Mouse (Mus musculus) midbrain, embryonic 14.5 days (tissue): ENCODE data around the gene Fyb. TPM values are rescaled to one million over a fixed set of nuclear protein-coding genes. Genes with fewer than 3 reads are reported as not detected.
"Not testable (repeated sequence)": the region's sequence is repeated elsewhere in the genome, so short reads cannot be mapped to it uniquely, and the experiment has no call there.

Experiments used
- ATAC-seq: fragments of 200-750 bp; cut with Nextera tagmentation; 2 replicates; pipeline ENCODE4 v1.8.0; 2017; ENCODE audit warnings: moderate number of reproducible peaks, moderate library complexity; ENCODE audit not compliant: low FRiP score, low TSS enrichment
- DNase-seq: peaks from one replicate; pipeline ENCODE4 v3.0.0-alpha.2; 2015
- H3K27ac ChIP-seq: fragments of 300-500 bp; sonication (generic); replicated peaks from 2 replicates; pipeline ENCODE4 v1.5.1; 2014; ENCODE audit warnings: mild to moderate bottlenecking, low read depth, low read length, moderate library complexity
- H3K27me3 ChIP-seq: fragments of 300-500 bp; sonication (generic); 2 replicates; pipeline ENCODE4 v1.6.1; 2014; ENCODE audit warnings: low read length, control low read depth, mixed read lengths; ENCODE audit not compliant: control insufficient read depth, insufficient read depth
- H3K36me3 ChIP-seq: fragments of 300-500 bp; sonication (generic); 2 replicates; pipeline ENCODE4 v1.6.1; 2014; ENCODE audit warnings: low read length, control low read depth; ENCODE audit not compliant: control insufficient read depth, insufficient read depth
- H3K4me1 ChIP-seq: fragments of 300-500 bp; sonication (generic); 2 replicates; pipeline ENCODE4 v1.6.1; 2014; ENCODE audit warnings: mild to moderate bottlenecking, antibody characterized with exemption, low read length, control low read depth; ENCODE audit not compliant: control insufficient read depth, insufficient read depth
- H3K4me2 ChIP-seq: fragments of 300-500 bp; sonication (generic); 2 replicates; pipeline ENCODE4 v1.6.1; 2014; ENCODE audit warnings: mild to moderate bottlenecking, low read length, moderate library complexity
- H3K4me3 ChIP-seq: fragments of 300-500 bp; sonication (generic); replicated peaks from 2 replicates; pipeline ENCODE4 v1.5.1; 2014; ENCODE audit warnings: low read depth, low read length
- H3K9ac ChIP-seq: fragments of 300-500 bp; sonication (generic); replicated peaks from 2 replicates; pipeline ENCODE4 v1.6.1; 2014; ENCODE audit warnings: mild to moderate bottlenecking, low read length, moderate library complexity
- H3K9me3 ChIP-seq: fragments of 300-500 bp; sonication (generic); 2 replicates; pipeline ENCODE4 v1.6.1; 2016; ENCODE audit warnings: low read length, control low read depth, mixed read lengths; ENCODE audit not compliant: control insufficient read depth
- WGBS: fragments of 180-500 bp; shearing (Covaris S2); extraction: QIAGEN DNeasy Blood & Tissue Kit; methylation state at CpG from one replicate; pipeline ENCODE4 v1.1.7; 2014; 5-methylcytosine and 5-hydroxymethylcytosine counted together
- polyA plus RNA-seq: library from polyadenylated mRNA; unstranded; fragments of >200 nt; fragmentation: Nextera tagmentation; extraction: Ambion mirVana; gene quantifications from 2 replicates; pipeline ENCODE4 v1.2.1, GENCODE M21; 2014

Gene Fyb
- polyA plus RNA-seq, 1 experiment from 2014 or later, result 6.1 TPM

GRCm38 (mm10) chr15:6579194-6579768 is 56.6 kb downstream of the Fyb start:
- Histone ChIP-seq H3K36me3 (no peaks in the 10 kb centered on the region), H3K27ac (no peak overlapping the region), H3K27me3 (no peaks in the 10 kb centered on the region), H3K9me3 (no peaks in the 10 kb centered on the region), H3K4me1 (no peaks in the 10 kb centered on the region), H3K9ac (no peak overlapping the region), H3K4me2 (no peak overlapping the region), H3K4me3 (no peak overlapping the region)
- ATAC-seq (no peak), DNase-seq (no peak)
- 84% methylated on average over 15 of the region's 15 CpGs for WGBS

GRCm38 (mm10) chr15:6579769-6580261 is 57.2 kb downstream of the Fyb start:
- 81% methylated on average over 11 of the region's 11 CpGs for WGBS
- Histone ChIP-seq H3K9ac (no peak overlapping the region), H3K4me2 (no peak overlapping the region)

GRCm38 (mm10) chr15:6584645-6585044 is 62.0 kb downstream of the Fyb start:
- Histone ChIP-seq H3K4me2 (no peak overlapping the region), H3K27ac (no peak overlapping the region), H3K4me1 (no peaks in the 10 kb centered on the region), H3K4me3 (no peak overlapping the region), H3K9ac (no peak overlapping the region), H3K9me3 (no peaks in the 10 kb centered on the region), H3K27me3 (no peaks in the 10 kb centered on the region), H3K36me3 (no peaks in the 10 kb centered on the region)
- ATAC-seq (no peak), DNase-seq (no peak)
- 88% methylated on average over 4 of the region's 4 CpGs for WGBS

More at GRCm38 (mm10) chr15:6579769-6580261, 57.2 kb downstream of the Fyb start:
- Histone ChIP-seq H3K4me1 (no peaks in the 10 kb centered on the region), H3K9me3 (no peaks in the 10 kb centered on the region), H3K27me3 (no peaks in the 10 kb centered on the region), H3K4me3 (no peak overlapping the region), H3K27ac (no peak overlapping the region), H3K36me3 (no peaks in the 10 kb centered on the region)
- DNase-seq (no peak), ATAC-seq (no peak)

- not testable (repeated sequence) for H3K4me2 ChIP-seq, H3K9ac ChIP-seq, DNase-seq, ATAC-seq, H3K27me3 ChIP-seq, H3K27ac ChIP-seq, H3K9me3 ChIP-seq, H3K36me3 ChIP-seq, H3K4me3 ChIP-seq, H3K4me1 ChIP-seq
- WGBS, result 96% methylated on average over 7 of the region's 7 CpGs
Measured at GRCm38 (mm10) chr15:6586351-6586750, 63.7 kb downstream of the Fyb start.

GRCm38 (mm10) chr15:6587526-6587925 is 64.9 kb downstream of the Fyb start:
- ATAC-seq (no peak), DNase-seq (no peak)
- Histone ChIP-seq H3K4me2 (no peak overlapping the region), H3K27ac (no peak overlapping the region), H3K9ac (no peak overlapping the region), H3K27me3 (no peaks in the 10 kb centered on the region), H3K4me3 (no peak overlapping the region), H3K36me3 (no peaks in the 10 kb centered on the region), H3K4me1 (no peaks in the 10 kb centered on the region), H3K9me3 (no peaks in the 10 kb centered on the region)
- WGBS, result 93% methylated on average over 3 of the region's 3 CpGs

- ATAC-seq (no peak), DNase-seq (no peak)
- H3K27me3 ChIP-seq, result no peaks in the 10 kb centered on the region
- H3K4me3 ChIP-seq, result no peak overlapping the region
- H3K4me1 ChIP-seq, result no peaks in the 10 kb centered on the region
- no peaks in the 10 kb centered on the region for H3K36me3 ChIP-seq
- WGBS, result 78% methylated on average over 7 of the region's 7 CpGs
- no peak overlapping the region for H3K4me2 ChIP-seq
- H3K9me3 ChIP-seq, result no peaks in the 10 kb centered on the region
- H3K9ac ChIP-seq, result no peak overlapping the region
- H3K27ac ChIP-seq, result no peak overlapping the region
Measured at GRCm38 (mm10) chr15:6588192-6588591, 65.5 kb downstream of the Fyb start.

- 88% methylated on average over 4 of the region's 4 CpGs for WGBS
- no peak for ATAC-seq
Measured at GRCm38 (mm10) chr15:6590846-6591451, 68.3 kb downstream of the Fyb start.

GRCm38 (mm10) chr15:6591527-6591926 is 68.9 kb downstream of the Fyb start:
- Histone ChIP-seq H3K27ac (no peak overlapping the region), H3K9me3 (no peaks in the 10 kb centered on the region), H3K27me3 (no peaks in the 10 kb centered on the region), H3K4me3 (no peak overlapping the region), H3K9ac (no peak overlapping the region), H3K36me3 (no peaks in the 10 kb centered on the region), H3K4me1 (no peaks in the 10 kb centered on the region), H3K4me2 (no peak overlapping the region)
- DNase-seq (no peak), ATAC-seq (no peak)
- WGBS, result 39% methylated on average over 1 of the region's 1 CpGs

More at GRCm38 (mm10) chr15:6590846-6591451, 68.3 kb downstream of the Fyb start:
- Histone ChIP-seq H3K4me2 (no peak overlapping the region), H3K9me3 (no peaks in the 10 kb centered on the region), H3K4me3 (no peak overlapping the region), H3K27me3 (no peaks in the 10 kb centered on the region), H3K36me3 (no peaks in the 10 kb centered on the region), H3K4me1 (no peaks in the 10 kb centered on the region), H3K27ac (no peak overlapping the region), H3K9ac (no peak overlapping the region)
- no peak for DNase-seq
